Mouse (Mus musculus) forebrain, embryonic 12.5 days (tissue): ENCODE results near the gene Large1. TPM values are rescaled to one million over a fixed set of nuclear protein-coding genes. Genes with fewer than 3 reads are reported as not detected.

ENCODE experiments used
- ATAC-seq: fragments of 200-750 bp; cut with Nextera tagmentation; 2 replicates; pipeline ENCODE4 v1.8.0; 2017; ENCODE audit warnings: moderate TSS enrichment; ENCODE audit not compliant: low FRiP score
- H3K27ac ChIP-seq: fragments of 300-500 bp; sonication (generic); 2 replicates; pipeline ENCODE4 v1.5.1; 2016; ENCODE audit warnings: mild to moderate bottlenecking
- H3K27me3 ChIP-seq: fragments of 300-500 bp; sonication (generic); 2 replicates; pipeline ENCODE4 v1.6.1; 2016; ENCODE audit warnings: mild to moderate bottlenecking
- H3K36me3 ChIP-seq: fragments of 300-500 bp; sonication (generic); replicated peaks from 2 replicates; pipeline ENCODE4 v1.6.1; 2016; ENCODE audit warnings: mild to moderate bottlenecking
- H3K4me1 ChIP-seq: fragments of 300-500 bp; sonication (generic); 2 replicates; pipeline ENCODE4 v1.6.1; 2016
- H3K4me2 ChIP-seq: fragments of 300-500 bp; sonication (generic); 2 replicates; pipeline ENCODE4 v1.6.1; 2016; ENCODE audit warnings: mild to moderate bottlenecking, moderate library complexity
- H3K4me3 ChIP-seq: fragments of 300-500 bp; sonication (generic); replicated peaks from 2 replicates; pipeline ENCODE4 v1.5.1; 2016; ENCODE audit warnings: mild to moderate bottlenecking
- H3K9ac ChIP-seq: fragments of 300-500 bp; sonication (generic); 2 replicates; pipeline ENCODE4 v1.6.1; 2016; ENCODE audit warnings: mild to moderate bottlenecking
- H3K9me3 ChIP-seq: fragments of 300-500 bp; sonication (generic); 2 replicates; pipeline ENCODE4 v1.6.1; 2016
- WGBS: fragments of 180-500 bp; shearing (Covaris S2); methylation state at CpG from one replicate; pipeline ENCODE4 v1.1.7; 2016; 5-methylcytosine and 5-hydroxymethylcytosine counted together
- polyA plus RNA-seq: library from polyadenylated mRNA; unstranded; fragments of >200 nt; fragmentation: Nextera tagmentation; extraction: Ambion mirVana; gene quantifications from 2 replicates; pipeline ENCODE4 v1.2.1, GENCODE M21; 2016

The Large1 gene
- polyA plus RNA-seq, 1 experiment from 2014 or later, result 12.2 TPM

DNA sequence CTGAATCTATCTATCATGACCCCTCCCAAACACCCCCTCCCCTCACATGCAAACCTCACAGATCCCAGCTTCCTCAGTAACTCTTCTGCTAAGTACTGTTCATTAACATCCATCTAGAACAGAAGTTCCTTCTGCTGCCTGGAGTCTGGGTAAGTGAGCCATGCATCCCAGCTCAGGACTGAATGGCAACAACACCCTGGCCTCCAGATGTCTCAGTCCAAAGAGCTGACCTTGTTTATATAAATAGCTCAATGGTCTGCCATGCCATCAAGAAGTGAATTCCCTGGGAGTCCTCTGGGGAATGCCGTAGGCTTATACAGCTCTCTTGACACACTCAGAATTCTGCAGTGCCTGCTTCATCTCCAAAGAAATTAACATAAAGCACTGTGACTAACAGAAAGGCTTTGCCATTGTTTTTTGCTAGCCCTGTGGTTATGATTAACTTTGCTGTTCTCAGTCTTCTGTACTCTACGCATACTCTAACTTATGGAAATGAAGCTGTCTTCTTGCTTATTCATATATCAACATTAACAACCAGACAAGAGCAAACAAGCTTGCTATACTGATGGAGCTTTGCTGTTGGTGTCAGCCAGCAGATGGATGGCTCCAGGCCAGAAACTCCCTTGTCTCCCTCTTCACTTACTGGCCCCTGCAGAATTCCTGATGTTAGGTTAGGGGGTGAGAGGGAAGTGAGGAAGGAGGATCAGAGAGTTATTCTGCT, 434.0 kb downstream of the Large1 start:
- peaks cover 8% of the 10 kb centered on the region; the same call in 1 of the 2 replicates for H3K4me1 ChIP-seq
- H3K9me3 ChIP-seq, result no peaks in the 10 kb centered on the region
- 0 out of 2 replicates have a peak, but pooled peaks have one; percentile 33 for ATAC-seq
- no peak overlapping the region for H3K4me3 ChIP-seq
- no peak overlapping the region for H3K4me2 ChIP-seq
- 73% methylated on average over 2 of the region's 2 CpGs for WGBS
- 0 out of 2 replicates have a peak overlapping the region, but pooled peaks have one; percentile 6 for H3K27ac ChIP-seq
- no peaks in the 10 kb centered on the region for H3K27me3 ChIP-seq
- no peaks in the 10 kb centered on the region for H3K36me3 ChIP-seq
- H3K9ac ChIP-seq, result no peak overlapping the region

- no peaks in the 10 kb centered on the region for H3K9me3 ChIP-seq
- no peaks in the 10 kb centered on the region for H3K27me3 ChIP-seq
- no peak overlapping the region for H3K4me2 ChIP-seq
- no peak for ATAC-seq
- no peaks in the 10 kb centered on the region for H3K4me1 ChIP-seq
- H3K9ac ChIP-seq, result no peak overlapping the region
- H3K36me3 ChIP-seq, result no peaks in the 10 kb centered on the region
- 87% methylated on average over 4 of the region's 4 CpGs for WGBS
- H3K4me3 ChIP-seq, result no peak overlapping the region
- no peak overlapping the region for H3K27ac ChIP-seq
Observed at GRCm38 (mm10) chr8:72905491-72905890, 447.8 kb downstream of the Large1 start.

- no peak overlapping the region for H3K4me3 ChIP-seq
- H3K4me2 ChIP-seq, result no peak overlapping the region
- no peak for ATAC-seq
- no peaks in the 10 kb centered on the region for H3K4me1 ChIP-seq
- H3K36me3 ChIP-seq, result no peaks in the 10 kb centered on the region
- no peak overlapping the region for H3K27ac ChIP-seq
- H3K9me3 ChIP-seq, result no peaks in the 10 kb centered on the region
- 72% methylated on average over 6 of the region's 6 CpGs for WGBS
- no peaks in the 10 kb centered on the region for H3K27me3 ChIP-seq
- no peak overlapping the region for H3K9ac ChIP-seq
Observed at GRCm38 (mm10) chr8:72901591-72901990, 451.7 kb downstream of the Large1 start.

GRCm38 (mm10) chr8:72899321-72899720, 454.0 kb downstream of the Large1 start:
- H3K27me3 ChIP-seq, result no peaks in the 10 kb centered on the region
- no peak overlapping the region for H3K4me3 ChIP-seq

DNA sequence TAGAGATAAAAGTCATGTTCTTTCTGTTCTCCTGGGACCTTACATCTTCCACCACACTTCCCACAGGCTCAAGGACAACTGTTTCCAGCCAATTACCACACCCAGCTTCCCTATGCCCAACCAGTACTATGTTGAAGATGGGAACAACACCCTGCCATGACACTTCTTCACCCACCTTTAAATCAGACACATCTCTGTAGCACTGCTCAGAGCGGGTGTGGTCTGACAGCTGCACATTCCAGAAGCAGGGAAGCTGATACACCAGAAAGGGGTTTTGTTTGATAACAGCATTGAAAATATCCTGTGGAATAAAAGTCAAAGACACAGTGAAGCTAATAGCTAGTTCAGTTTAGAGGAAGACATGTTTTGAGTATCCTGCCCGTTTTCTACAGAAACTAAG, 470.3 kb downstream of the Large1 start:
- no peak overlapping the region for H3K9ac ChIP-seq
- H3K4me2 ChIP-seq, result no peak overlapping the region
- ATAC-seq, result no peak
- no peaks in the 10 kb centered on the region for H3K27me3 ChIP-seq
- H3K36me3 ChIP-seq, result peaks cover 12% of the 10 kb centered on the region
- 90% methylated on average over 2 of the region's 2 CpGs for WGBS
- H3K27ac ChIP-seq, result no peak overlapping the region
- no peaks in the 10 kb centered on the region for H3K9me3 ChIP-seq
- H3K4me3 ChIP-seq, result no peak overlapping the region
- H3K4me1 ChIP-seq, result no peaks in the 10 kb centered on the region

More at GRCm38 (mm10) chr8:72899321-72899720, 454.0 kb downstream of the Large1 start:
- H3K4me2 ChIP-seq, result no peak overlapping the region
- WGBS, result 94% methylated on average over 3 of the region's 3 CpGs
- no peaks in the 10 kb centered on the region for H3K9me3 ChIP-seq
- H3K36me3 ChIP-seq, result no peaks in the 10 kb centered on the region
- H3K4me1 ChIP-seq, result no peaks in the 10 kb centered on the region
- H3K27ac ChIP-seq, result no peak overlapping the region
- H3K9ac ChIP-seq, result no peak overlapping the region
- ATAC-seq, result no peak

- no peaks in the 10 kb centered on the region for H3K27me3 ChIP-seq
- no peak overlapping the region for H3K27ac ChIP-seq
- no peaks in the 10 kb centered on the region for H3K36me3 ChIP-seq
- no peaks in the 10 kb centered on the region for H3K4me1 ChIP-seq
- no peak overlapping the region for H3K4me2 ChIP-seq
- no peak overlapping the region for H3K4me3 ChIP-seq
- H3K9ac ChIP-seq, result no peak overlapping the region
- H3K9me3 ChIP-seq, result no peaks in the 10 kb centered on the region
- WGBS, result 83% methylated on average over 2 of the region's 2 CpGs
- no peak for ATAC-seq
Observed at GRCm38 (mm10) chr8:72873411-72873810, 479.9 kb downstream of the Large1 start.

DNA sequence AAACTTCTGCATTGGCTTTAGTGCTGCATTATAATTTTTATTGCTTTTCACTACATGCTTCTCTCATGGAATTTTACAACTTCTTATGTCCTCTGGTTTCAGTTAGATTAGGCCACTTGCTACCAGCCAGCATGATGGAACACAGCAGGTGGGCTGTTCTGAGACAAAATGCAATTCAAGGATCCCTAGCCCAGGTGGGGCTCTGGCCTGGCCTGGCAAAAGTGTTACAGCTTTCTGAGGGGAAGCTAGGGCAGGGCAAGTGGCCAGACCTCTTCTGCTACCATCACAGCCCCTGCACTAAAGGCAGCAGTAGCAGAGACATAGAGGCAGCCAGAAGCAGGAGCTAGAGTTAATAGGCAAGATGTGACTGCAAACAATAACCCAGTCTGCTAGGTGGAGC, 506.5 kb downstream of the Large1 start:
- Histone ChIP-seq H3K27me3 (no peaks in the 10 kb centered on the region), H3K27ac (no peak overlapping the region), H3K4me3 (no peak overlapping the region), H3K36me3 (peaks cover 11% of the 10 kb centered on the region; the same call in 1 of the 2 replicates), H3K4me2 (no peak overlapping the region), H3K9me3 (no peaks in the 10 kb centered on the region), H3K4me1 (no peaks in the 10 kb centered on the region), H3K9ac (no peak overlapping the region)
- no peak for ATAC-seq

DNA sequence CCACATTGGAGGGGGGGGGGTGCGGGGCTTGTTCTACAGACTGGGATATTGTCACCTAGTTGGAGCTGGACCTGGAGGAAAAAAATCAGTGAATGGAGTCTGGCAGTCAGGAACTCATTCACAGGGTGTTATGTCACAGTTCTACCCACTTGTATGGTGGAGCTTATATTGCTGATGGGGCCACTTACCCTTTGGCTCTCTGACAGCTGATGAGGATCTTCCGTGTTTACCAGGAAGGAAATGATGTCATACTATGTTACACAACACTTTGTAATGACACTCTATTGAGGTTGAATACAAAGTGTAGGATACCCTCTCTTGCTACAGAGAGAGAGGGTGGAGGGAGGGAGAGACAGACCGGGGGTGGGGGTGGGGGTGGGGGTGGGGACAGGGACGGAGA, 517.5 kb downstream of the Large1 start:
- Histone ChIP-seq H3K27ac (no peak overlapping the region), H3K4me1 (no peaks in the 10 kb centered on the region), H3K9me3 (no peaks in the 10 kb centered on the region), H3K36me3 (no peaks in the 10 kb centered on the region), H3K4me2 (no peak overlapping the region), H3K9ac (no peak overlapping the region), H3K27me3 (no peaks in the 10 kb centered on the region), H3K4me3 (no peak overlapping the region)
- no peak for ATAC-seq
- 91% methylated on average over 4 of the region's 4 CpGs for WGBS

- Histone ChIP-seq H3K27me3 (no peaks in the 10 kb centered on the region), H3K4me1 (no peaks in the 10 kb centered on the region), H3K36me3 (no peaks in the 10 kb centered on the region), H3K4me3 (no peak overlapping the region), H3K27ac (no peak overlapping the region), H3K9me3 (no peaks in the 10 kb centered on the region), H3K4me2 (no peak overlapping the region), H3K9ac (no peak overlapping the region)
- 75% methylated on average over 2 of the region's 2 CpGs for WGBS
- ATAC-seq, result no peak; the same call in 1 of the 2 replicates
Observed at GRCm38 (mm10) chr8:72833112-72833511, 520.2 kb downstream of the Large1 start.

DNA sequence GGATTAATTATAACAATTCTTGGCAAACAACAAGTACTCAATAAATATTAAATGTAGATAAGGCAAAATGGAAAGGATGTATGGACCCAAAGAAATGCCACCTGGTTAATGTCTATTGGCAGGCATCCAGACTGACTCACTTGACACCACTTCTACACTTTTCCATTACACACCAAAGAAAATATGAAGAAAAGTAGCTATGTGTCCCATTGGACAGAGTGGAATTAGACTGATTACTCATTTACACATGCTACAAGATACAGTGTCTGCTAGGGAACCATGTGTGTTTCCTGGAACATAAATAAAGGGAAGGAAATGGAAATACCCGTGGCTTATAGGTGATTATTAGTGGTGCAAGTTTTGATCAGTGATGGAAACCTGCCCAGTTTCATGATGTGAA, 521.0 kb downstream of the Large1 start:
- Histone ChIP-seq H3K27ac (no peak overlapping the region), H3K4me1 (no peaks in the 10 kb centered on the region), H3K27me3 (no peaks in the 10 kb centered on the region), H3K9me3 (no peaks in the 10 kb centered on the region), H3K4me2 (no peak overlapping the region), H3K36me3 (no peaks in the 10 kb centered on the region), H3K9ac (no peak overlapping the region), H3K4me3 (no peak overlapping the region)
- no peak for ATAC-seq
- WGBS, result 86% methylated on average over 1 of the region's 1 CpGs

- H3K4me2 ChIP-seq, result no peak overlapping the region
- peaks cover 5% of the 10 kb centered on the region for H3K36me3 ChIP-seq
- 85% methylated on average over 5 of the region's 5 CpGs for WGBS
- H3K9me3 ChIP-seq, result no peaks in the 10 kb centered on the region
- no peaks in the 10 kb centered on the region for H3K27me3 ChIP-seq
- H3K9ac ChIP-seq, result no peak overlapping the region
- no peak overlapping the region for H3K4me3 ChIP-seq
- H3K4me1 ChIP-seq, result no peaks in the 10 kb centered on the region
- ATAC-seq, result no peak
- no peak overlapping the region for H3K27ac ChIP-seq
Observed at GRCm38 (mm10) chr8:72817655-72818349, 535.5 kb downstream of the Large1 start.

- H3K36me3 ChIP-seq, result peaks cover 5% of the 10 kb centered on the region
- no peak overlapping the region for H3K27ac ChIP-seq
- H3K4me1 ChIP-seq, result no peaks in the 10 kb centered on the region
- H3K9ac ChIP-seq, result no peak overlapping the region
- no peaks in the 10 kb centered on the region for H3K9me3 ChIP-seq
- H3K4me2 ChIP-seq, result no peak overlapping the region
- H3K4me3 ChIP-seq, result no peak overlapping the region
- H3K27me3 ChIP-seq, result no peaks in the 10 kb centered on the region
- no peak for ATAC-seq
Observed at GRCm38 (mm10) chr8:72816679-72817078, 536.7 kb downstream of the Large1 start.

DNA sequence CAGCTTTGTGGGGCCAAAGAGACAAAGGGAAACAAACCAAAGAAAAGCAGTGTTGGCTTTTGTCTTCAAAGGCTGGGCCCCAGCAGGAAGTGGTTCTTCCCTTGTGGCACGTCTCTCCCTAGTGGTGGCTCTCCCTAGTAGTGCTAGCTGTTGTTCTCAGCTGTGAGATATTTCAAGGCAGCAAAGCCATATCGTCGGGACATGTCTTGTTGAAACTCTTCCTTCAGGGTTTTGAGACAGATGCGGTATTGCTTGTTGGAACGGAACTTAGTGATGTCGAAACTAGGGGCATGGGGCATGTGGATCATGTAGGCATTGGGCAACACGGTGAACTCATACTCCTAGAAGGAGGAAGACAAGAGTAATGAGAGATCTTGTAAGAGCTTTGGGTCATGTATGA, 537.7 kb downstream of the Large1 start:
- H3K4me3 ChIP-seq, result no peak overlapping the region
- no peak overlapping the region for H3K9ac ChIP-seq
- no peak overlapping the region for H3K4me2 ChIP-seq
- no peak overlapping the region for H3K27ac ChIP-seq
- 88% methylated on average over 7 of the region's 7 CpGs for WGBS
- no peaks in the 10 kb centered on the region for H3K27me3 ChIP-seq
- ATAC-seq, result no peak
- peaks cover 5% of the 10 kb centered on the region for H3K36me3 ChIP-seq
- no peaks in the 10 kb centered on the region for H3K4me1 ChIP-seq
- H3K9me3 ChIP-seq, result no peaks in the 10 kb centered on the region
